Mouse (Mus musculus) heart, postnatal 0 days (tissue): ENCODE measurements around the gene Slit1. TPM values are rescaled to one million over a fixed set of nuclear protein-coding genes. Genes with fewer than 3 reads are reported as not detected.

Experiments used
- ATAC-seq: fragments of 200-750 bp; cut with Nextera tagmentation; 2 replicates; pipeline ENCODE4 v1.8.0; 2017; ENCODE audit warnings: low read depth, moderate number of reproducible peaks, moderate library complexity; ENCODE audit not compliant: insufficient read depth
- DNase-seq: peaks from one replicate; pipeline ENCODE4 v3.0.0-alpha.2; 2016; ENCODE audit warnings: low spot score
- H3K27ac ChIP-seq: fragments of 300-500 bp; sonication (generic); 2 replicates; pipeline ENCODE4 v1.5.1; 2014; ENCODE audit warnings: low read depth, mild to moderate bottlenecking
- H3K27me3 ChIP-seq: fragments of 300-500 bp; sonication (generic); 2 replicates; pipeline ENCODE4 v1.6.1; 2014; ENCODE audit warnings: low read length, mixed read lengths; ENCODE audit not compliant: control insufficient read depth, insufficient read depth
- H3K36me3 ChIP-seq: fragments of 300-500 bp; sonication (generic); replicated peaks from 2 replicates; pipeline ENCODE4 v1.6.1; 2014; ENCODE audit warnings: low read length, mixed read lengths; ENCODE audit not compliant: control insufficient read depth, insufficient read depth
- H3K4me1 ChIP-seq: fragments of 300-500 bp; sonication (generic); 2 replicates; pipeline ENCODE4 v1.6.1; 2014; ENCODE audit warnings: antibody characterized with exemption; ENCODE audit not compliant: control insufficient read depth, insufficient read depth
- H3K4me2 ChIP-seq: fragments of 300-500 bp; sonication (generic); 2 replicates; pipeline ENCODE4 v1.6.1; 2014; ENCODE audit warnings: low read depth, mild to moderate bottlenecking, low read length, moderate library complexity
- H3K4me3 ChIP-seq: fragments of 300-500 bp; sonication (generic); 2 replicates; pipeline ENCODE4 v1.5.1; 2014; ENCODE audit warnings: low read depth, low read length
- H3K9ac ChIP-seq: fragments of 300-500 bp; sonication (generic); replicated peaks from 2 replicates; pipeline ENCODE4 v1.6.1; 2014; ENCODE audit warnings: low read depth, low read length, mixed read lengths
- H3K9me3 ChIP-seq: fragments of 300-500 bp; sonication (generic); replicated peaks from 2 replicates; pipeline ENCODE4 v1.6.1; 2016; ENCODE audit warnings: low read length; ENCODE audit not compliant: control insufficient read depth
- CTCF ChIP-seq: IDR thresholded peaks from 2 replicates; pipeline ENCODE4 v1.5.1; 2016; ENCODE audit warnings: antibody characterized with exemption, control low read depth, low read depth
- EP300 ChIP-seq: IDR thresholded peaks from 2 replicates; pipeline ENCODE4 v1.6.1; 2016; ENCODE audit warnings: antibody characterized with exemption, low read depth
- whole genome bisulfite sequencing: fragments of 180-500 bp; shearing (Covaris S2); extraction: QIAGEN DNeasy Blood & Tissue Kit; methylation state at CpG from one replicate; pipeline ENCODE4 v1.1.7; 2014; 5-methylcytosine and 5-hydroxymethylcytosine counted together
- polyA plus RNA-seq: library from polyadenylated mRNA; unstranded; fragments of >200 nt; fragmentation: Nextera tagmentation; extraction: Ambion mirVana; gene quantifications from 2 replicates; pipeline ENCODE4 v1.2.1, GENCODE M21; 2015
- total RNA-seq: library from RNA; depleted of rRNA; stranded (reverse); fragments of >200 nt; gene quantifications from 2 replicates; pipeline ENCODE4 v1.2.3, GENCODE M21; 2014; ENCODE audit warnings: low replicate concordance

Gene Slit1
- total and polyA plus RNA-seq, 2 experiments from 2014 or later: 0.61 TPM; not detected in 1

- DNase-seq (no peak), ATAC-seq (no peak)
- no peak overlapping the region for H3K4me2 ChIP-seq
- H3K9me3 ChIP-seq: no peaks in the 10 kb centered on the region
- no peak for TF ChIP-seq CTCF
- TF ChIP-seq EP300: no peak
- no peak overlapping the region for H3K9ac ChIP-seq
- no peaks in the 10 kb centered on the region; the same call in 1 of the 2 replicates for H3K27me3 ChIP-seq
- no peak overlapping the region for H3K4me3 ChIP-seq
- no peaks in the 10 kb centered on the region for H3K36me3 ChIP-seq
- 91% methylated on average over 2 of the region's 2 CpGs for WGBS
- no peaks in the 10 kb centered on the region for H3K4me1 ChIP-seq
- H3K27ac ChIP-seq: no peak overlapping the region
Measured at GRCm38 (mm10) chr19:41686194-41686593, 57.3 kb downstream of the Slit1 start.

- Histone ChIP-seq H3K4me1 (no peaks in the 10 kb centered on the region), H3K27me3 (no peaks in the 10 kb centered on the region; the same call in 1 of the 2 replicates), H3K4me3 (no peak overlapping the region), H3K36me3 (no peaks in the 10 kb centered on the region), H3K4me2 (no peak overlapping the region), H3K9ac (no peak overlapping the region), H3K9me3 (no peaks in the 10 kb centered on the region), H3K27ac (no peak overlapping the region)
- DNase-seq (no peak), ATAC-seq (no peak)
- WGBS: 71% methylated on average over 13 of the region's 13 CpGs
- TF ChIP-seq CTCF (no peak), EP300 (no peak)
Measured at GRCm38 (mm10) chr19:41685453-41686086, 57.9 kb downstream of the Slit1 start.

GRCm38 (mm10) chr19:41684874-41685273 is 58.6 kb downstream of the Slit1 start:
- no peaks in the 10 kb centered on the region for H3K4me1 ChIP-seq
- no peak for ATAC-seq
- no peak overlapping the region for H3K4me2 ChIP-seq
- H3K4me3 ChIP-seq: no peak overlapping the region
- no peak overlapping the region for H3K27ac ChIP-seq
- no peaks in the 10 kb centered on the region for H3K9me3 ChIP-seq
- no peak for DNase-seq
- 75% methylated on average over 1 of the region's 1 CpGs for WGBS
- H3K27me3 ChIP-seq: no peaks in the 10 kb centered on the region; the same call in 1 of the 2 replicates
- no peaks in the 10 kb centered on the region for H3K36me3 ChIP-seq
- no peak overlapping the region for H3K9ac ChIP-seq
- TF ChIP-seq EP300: no peak
- TF ChIP-seq CTCF: no peak

- Histone ChIP-seq H3K4me1 (no peaks in the 10 kb centered on the region), H3K27ac (no peak overlapping the region), H3K36me3 (no peaks in the 10 kb centered on the region), H3K9ac (no peak overlapping the region), H3K4me3 (no peak overlapping the region), H3K9me3 (no peaks in the 10 kb centered on the region), H3K4me2 (no peak overlapping the region), H3K27me3 (peaks cover 2% of the 10 kb centered on the region)
- DNase-seq (no peak), ATAC-seq (no peak)
- WGBS: 67% methylated on average over 1 of the region's 1 CpGs
- TF ChIP-seq EP300 (no peak), CTCF (no peak)
Measured at GRCm38 (mm10) chr19:41683951-41684350, 59.5 kb downstream of the Slit1 start.

GRCm38 (mm10) chr19:41680267-41680666 is 63.2 kb downstream of the Slit1 start:
- no peak for ATAC-seq
- Histone ChIP-seq H3K27me3 (peaks cover 20% of the 10 kb centered on the region), H3K9me3 (no peaks in the 10 kb centered on the region), H3K4me2 (no peak overlapping the region), H3K9ac (no peak overlapping the region), H3K4me1 (0 out of 2 replicates have a peak, but pooled peaks cover 3% of the 10 kb centered on the region), H3K27ac (no peak overlapping the region), H3K4me3 (no peak overlapping the region), H3K36me3 (no peaks in the 10 kb centered on the region)
- no peak for TF ChIP-seq EP300
- TF ChIP-seq CTCF: no peak
- DNase-seq: no peak
- 87% methylated on average over 1 of the region's 1 CpGs for WGBS

GRCm38 (mm10) chr19:41679028-41679427 is 64.4 kb downstream of the Slit1 start:
- H3K4me1 ChIP-seq: 0 out of 2 replicates have a peak, but pooled peaks cover 3% of the 10 kb centered on the region
- no peak for TF ChIP-seq EP300
- no peak for TF ChIP-seq CTCF
- no peaks in the 10 kb centered on the region for H3K9me3 ChIP-seq
- ATAC-seq: no peak
- 36% methylated on average over 15 of the region's 15 CpGs for WGBS
- no peak overlapping the region for H3K4me3 ChIP-seq
- no peak overlapping the region for H3K27ac ChIP-seq
- H3K9ac ChIP-seq: no peak overlapping the region
- no peaks in the 10 kb centered on the region for H3K36me3 ChIP-seq
- no peak overlapping the region for H3K4me2 ChIP-seq
- no peak for DNase-seq
- peaks cover 20% of the 10 kb centered on the region for H3K27me3 ChIP-seq
